Mouse (Mus musculus): ENCODE measurements around the gene Tspan5.

GRCm38 (mm10) chr3:138917016-138917415, 175.0 kb downstream of the Tspan5 start:
- TF ChIP-seq POLR2A (IDR thresholded peaks at IDR 0.05; ENCODE audit: borderline replicate concordance, extremely low read depth, low read depth, low read length) (no peak), CTCF (IDR thresholded peaks at IDR 0.05; ENCODE audit: insufficient read depth, low read length) (no peak)

Measured in lung, adult 2 months (tissue).